Mouse (Mus musculus) lung, postnatal 4 days (tissue): ENCODE data around the gene Cd52.
A peak's percentile ranks its signal among the peaks of the same experiment; 100 is the strongest.

Experiments used
- DNase-seq, 2 experiments: peaks; one replicate each; pipeline ENCODE4 v3.0.0; 2021

Gene Cd52

GRCm38 (mm10) chr4:134090521-134091224 lies 4.2 kb downstream of the Cd52 start:
- no peak for DNase-seq

- DNase-seq, result peak in 1 of 2 experiments; percentile 20
These were observed 5.9 kb downstream of the Cd52 start for GRCm38 (mm10) chr4:134089029-134089428.

- peak; percentile 48 to 61 for DNase-seq
These were observed 7.5 kb downstream of the Cd52 start for GRCm38 (mm10) chr4:134087412-134087811.

DNA sequence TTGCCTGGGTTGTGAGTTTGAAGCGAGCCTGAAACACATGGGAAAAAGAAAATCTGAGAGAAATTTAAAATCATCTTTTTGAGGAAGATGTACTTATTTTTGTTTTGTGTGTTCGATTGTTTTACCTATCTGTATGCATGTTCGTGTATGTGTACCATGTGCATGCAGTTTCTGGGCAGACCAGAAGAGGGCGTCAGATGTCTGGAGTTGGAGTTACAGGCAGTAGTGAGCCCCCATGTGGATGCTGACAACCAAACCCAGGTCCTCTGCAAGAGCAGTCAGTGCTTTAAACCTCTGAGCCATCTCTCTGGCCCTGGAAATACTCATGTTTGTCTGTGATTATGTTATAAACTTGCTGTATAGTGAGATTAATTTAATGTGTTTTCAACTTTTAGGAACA lies 9.9 kb downstream of the Cd52 start:
- no peak for DNase-seq

- no peak for DNase-seq
These were observed 12.4 kb downstream of the Cd52 start for GRCm38 (mm10) chr4:134082460-134082859.

GRCm38 (mm10) chr4:134081730-134082386 lies 13.0 kb downstream of the Cd52 start:
- DNase-seq, result peak; percentile 87 to 92

DNA sequence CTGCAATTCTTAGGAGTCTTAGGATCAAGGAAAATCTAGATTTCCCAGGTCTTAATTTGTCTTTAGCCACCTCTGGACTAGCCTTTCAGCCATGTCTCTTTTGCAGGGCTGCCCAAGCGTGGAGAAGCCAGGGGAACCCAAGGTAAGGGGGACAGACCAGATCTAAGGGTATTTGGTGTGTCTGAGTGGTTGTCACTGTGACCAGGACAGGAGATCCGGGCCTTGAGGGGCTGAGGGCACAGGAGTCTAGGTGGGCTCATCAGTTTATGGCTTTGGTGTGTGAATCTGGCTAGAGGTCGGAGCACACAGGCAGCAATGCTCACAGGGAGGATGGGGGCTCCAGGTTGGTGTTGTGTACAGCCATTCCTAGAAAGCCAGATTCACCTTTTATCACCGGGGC lies 14.2 kb downstream of the Cd52 start:
- DNase-seq, result no peak

- peak; percentile 62 to 72 for DNase-seq
These were observed 16.2 kb downstream of the Cd52 start for GRCm38 (mm10) chr4:134078694-134079093.

DNA sequence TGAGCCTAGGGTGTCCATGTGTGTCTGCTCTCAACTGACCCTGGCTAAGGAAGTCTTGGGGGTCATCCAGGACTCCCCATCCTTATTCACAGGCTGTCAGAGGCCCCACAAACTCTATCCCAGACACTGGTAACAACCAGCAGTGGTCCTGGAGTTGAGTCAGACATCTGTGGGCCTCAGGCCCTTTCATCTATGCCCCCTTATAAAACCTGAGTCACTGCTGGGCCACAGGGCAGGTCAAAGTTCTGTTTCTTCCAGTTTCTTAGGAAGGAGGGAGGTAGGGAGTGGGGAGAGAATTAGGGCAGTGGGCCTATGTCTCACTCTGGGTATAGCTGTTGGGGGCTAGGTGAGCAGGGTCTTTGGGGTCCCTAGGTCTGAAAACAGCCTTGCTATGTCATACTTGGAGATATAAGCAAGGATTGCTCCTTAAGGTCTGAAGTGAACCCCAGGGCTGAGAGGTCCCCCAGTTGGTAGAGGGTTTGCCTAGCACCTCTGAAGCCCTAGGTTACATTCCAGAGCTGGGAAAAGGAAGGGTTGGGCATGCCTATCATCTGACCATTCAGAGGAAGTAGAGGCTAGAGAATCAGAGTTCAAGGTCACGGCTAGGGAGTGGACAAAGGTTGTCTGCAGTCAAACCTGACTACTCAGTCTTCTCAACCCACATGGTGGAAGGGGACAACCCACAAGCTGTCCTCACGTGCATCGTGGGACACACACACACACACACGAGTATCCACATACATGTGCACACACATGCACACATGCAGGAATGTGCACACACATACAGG lies 25.9 kb downstream of the Cd52 start:
- no peak for DNase-seq

DNA sequence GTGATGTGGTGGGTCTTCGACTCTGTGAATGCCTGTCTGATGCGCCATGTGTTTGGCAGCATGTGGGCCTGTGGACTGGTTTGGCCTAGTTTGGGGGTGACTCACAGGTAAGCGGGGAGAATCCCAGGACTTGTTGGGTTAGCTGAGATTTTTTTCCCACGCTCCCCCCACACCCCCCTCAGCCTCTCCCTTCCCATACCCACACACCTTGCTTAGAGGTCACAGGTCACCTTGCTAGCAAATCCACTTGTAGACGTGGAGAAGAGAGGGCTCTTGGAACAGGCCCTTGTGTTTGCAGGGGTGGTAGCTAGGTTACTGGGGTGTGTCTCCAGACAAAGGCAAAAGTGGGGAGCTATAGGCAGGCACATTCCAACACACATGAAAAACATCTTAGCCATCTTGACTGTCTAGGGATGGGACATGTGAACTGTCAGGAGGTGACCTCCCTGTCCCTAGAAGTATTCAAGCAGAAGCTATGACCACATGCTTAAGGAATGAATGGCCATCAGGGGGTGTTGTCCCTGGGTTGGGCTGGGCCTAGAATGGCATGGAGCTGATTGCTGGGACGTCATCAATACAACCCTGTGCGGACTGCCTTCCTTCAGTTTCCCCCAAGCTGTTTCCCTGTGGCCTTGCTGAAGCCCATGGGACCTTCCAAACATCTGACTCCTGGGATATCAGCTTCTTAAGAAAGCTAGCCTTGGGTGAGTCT lies 26.9 kb downstream of the Cd52 start:
- no peak for DNase-seq

- DNase-seq, result no peak
These were observed 27.5 kb downstream of the Cd52 start for GRCm38 (mm10) chr4:134067383-134067782.

DNA sequence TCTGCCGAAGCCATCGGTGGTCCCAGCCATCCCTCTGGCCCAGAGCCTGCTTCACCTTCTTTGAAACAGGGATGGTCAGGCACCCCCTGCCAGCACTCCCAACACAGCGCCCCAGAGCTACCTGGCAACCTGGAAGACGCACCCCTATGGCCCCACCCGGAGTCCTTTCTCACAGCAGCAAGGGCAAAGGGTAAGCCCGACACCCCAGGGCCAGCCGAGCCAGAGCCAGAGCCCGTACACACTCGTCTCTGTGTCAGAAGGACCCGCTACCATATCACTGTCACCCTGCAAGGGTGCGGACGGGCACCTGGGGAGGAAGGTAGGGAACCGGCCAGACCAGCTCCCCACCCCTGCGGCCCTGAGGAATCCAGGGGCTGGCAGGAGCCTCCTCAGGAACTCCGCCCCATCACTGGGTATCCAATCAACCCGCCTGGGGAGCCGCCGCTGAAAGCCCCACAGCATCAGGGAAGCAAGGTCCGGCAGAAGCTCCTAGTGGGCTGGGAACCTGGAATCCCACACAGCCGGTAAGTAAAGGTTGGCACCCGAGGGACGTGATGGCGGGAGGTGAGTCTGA lies 29.4 kb downstream of the Cd52 start:
- DNase-seq, result peak; percentile 25 to 51

GRCm38 (mm10) chr4:134062561-134062960 lies 32.3 kb downstream of the Cd52 start:
- DNase-seq, result no peak

- DNase-seq, result no peak
These were observed 32.9 kb downstream of the Cd52 start for GRCm38 (mm10) chr4:134061944-134062446.

GRCm38 (mm10) chr4:134061166-134061830 lies 33.6 kb downstream of the Cd52 start:
- no peak for DNase-seq

DNA sequence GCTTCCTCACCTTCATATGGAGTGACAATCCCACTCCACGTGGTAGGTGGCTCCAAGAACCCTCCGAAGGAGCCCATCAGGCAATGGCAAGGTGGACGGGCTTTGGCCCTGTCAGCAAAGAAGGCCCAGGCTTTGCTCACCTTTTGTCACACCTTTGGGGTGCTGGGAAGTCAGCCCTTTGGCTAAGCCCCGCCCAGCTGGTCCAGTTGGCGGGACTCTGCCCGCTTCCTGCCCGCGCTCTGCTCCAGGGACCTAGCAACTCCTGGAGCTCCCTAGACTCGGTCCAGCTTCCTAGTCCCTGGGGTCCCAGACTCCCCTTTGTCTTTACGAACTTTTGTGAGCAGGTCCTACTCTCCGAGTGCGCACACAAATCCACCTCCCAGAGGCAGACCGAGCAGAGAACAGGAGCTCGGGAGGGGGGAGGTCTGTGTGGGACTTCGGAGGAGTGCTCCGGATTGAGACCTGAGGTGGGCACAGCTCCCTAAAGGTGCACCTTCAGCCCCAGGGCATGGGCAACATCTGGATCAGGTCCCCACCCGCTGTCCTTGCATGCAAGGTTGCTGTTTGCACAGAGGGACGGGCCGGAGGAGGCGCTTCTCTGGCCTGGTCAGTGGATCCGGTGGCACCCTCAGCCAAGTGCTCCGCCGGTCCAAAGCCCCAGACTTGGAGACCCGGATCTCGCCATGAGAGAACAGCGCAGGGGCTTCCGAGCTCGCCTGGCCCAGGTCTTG lies 34.6 kb downstream of the Cd52 start, which contains the start of gene Crybg2:
Gene Crybg2, plus strand, starts transcription at position 681 of the 731 bp plus-strand sequence.
- no peak for DNase-seq

GRCm38 (mm10) chr4:134058908-134059307 lies 36.0 kb downstream of the Cd52 start:
- no peak for DNase-seq

DNA sequence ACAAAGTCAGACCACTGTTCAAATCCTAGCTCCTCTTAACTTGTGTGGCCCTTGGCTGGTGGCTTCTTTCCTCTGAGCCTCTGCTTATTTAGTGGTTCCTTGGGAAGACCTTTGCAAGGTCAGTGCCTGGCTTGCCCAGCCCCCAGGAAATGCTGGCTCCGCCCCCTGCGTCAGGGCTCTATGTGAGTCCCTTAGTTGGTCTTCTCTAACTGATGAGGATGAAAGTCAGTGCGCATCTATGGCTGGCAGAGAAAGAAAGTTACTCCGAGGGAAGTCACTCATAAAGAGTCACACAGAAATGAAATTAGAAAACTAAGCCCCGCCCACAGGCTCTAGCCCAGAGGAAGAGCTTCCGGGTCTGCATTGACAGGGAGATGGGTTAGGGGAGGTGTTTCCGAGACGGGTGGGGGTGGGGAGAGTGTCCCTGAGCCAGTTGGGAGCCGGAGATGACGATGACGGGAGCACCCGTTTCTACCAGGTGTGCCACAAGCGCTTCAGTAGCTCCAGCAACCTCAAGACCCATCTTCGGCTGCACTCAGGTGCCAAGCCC lies 36.6 kb downstream of the Cd52 start:
- DNase-seq, result no peak

DNA sequence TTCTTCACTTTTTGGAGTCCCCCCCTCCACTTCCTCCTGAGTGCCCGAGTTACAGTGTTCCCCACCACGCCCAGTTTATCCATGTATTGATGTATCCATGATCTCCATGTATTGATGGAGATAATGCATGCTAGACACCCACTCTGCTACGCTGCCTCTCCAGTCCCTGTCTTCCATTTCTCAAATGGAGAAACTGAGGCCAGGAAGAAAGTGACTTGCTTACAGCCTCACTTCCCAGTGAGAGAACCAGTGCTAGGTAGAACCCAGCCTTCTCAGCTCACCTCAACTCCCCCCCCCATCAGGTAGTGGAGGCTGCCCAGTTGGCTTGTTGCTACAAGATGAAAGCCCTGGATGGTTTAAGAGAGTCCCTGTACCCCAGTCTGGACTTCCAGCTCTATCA lies 41.3 kb downstream of the Cd52 start, which contains the start of gene Zfp683:
Gene Zfp683, plus strand, starts transcription at position 301 of the 400 bp plus-strand sequence.
- DNase-seq, result no peak

- peak; percentile 33 to 76 for DNase-seq
These were observed 42.3 kb downstream of the Cd52 start for GRCm38 (mm10) chr4:134052560-134052959.

DNA sequence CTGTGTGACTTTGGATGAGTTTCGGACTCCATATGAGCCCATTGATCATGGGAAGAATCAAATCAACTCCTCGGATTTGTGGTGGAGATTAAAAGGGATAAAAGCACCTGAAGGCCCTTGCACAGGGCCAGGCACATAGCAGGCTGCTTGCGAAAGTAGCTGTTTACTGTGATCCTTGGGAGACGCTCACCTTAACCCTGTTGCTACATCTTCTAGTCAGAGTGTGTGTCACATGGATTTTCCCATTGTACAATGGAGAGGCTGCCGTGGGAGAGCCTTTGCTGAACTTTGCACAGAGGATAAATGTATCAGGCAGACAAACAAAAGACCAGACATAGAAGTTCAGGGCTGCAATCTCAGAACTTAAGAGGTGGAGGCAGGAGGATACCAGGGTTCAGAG lies 43.0 kb downstream of the Cd52 start:
- DNase-seq, result no peak
